Mouse (Mus musculus): ENCODE data around the gene Lars2. TPM values are rescaled to one million over a fixed set of nuclear protein-coding genes. Genes with fewer than 3 reads are reported as not detected.

The Lars2 gene
- polyA plus RNA-seq, 1 experiment from 2014 or later = 1,217 TPM

GRCm38 (mm10) chr9:123451772-123452171 lies 85.0 kb downstream of the Lars2 start:
- Histone ChIP-seq H3K27ac (ENCODE audit: low read depth, low read length) (no peak overlapping the region), H3K9me3 (ENCODE audit: control insufficient read depth, low read length) (no peaks in the 10 kb centered on the region), H3K4me2 (no peak overlapping the region), H3K9ac (ENCODE audit: low read depth, low read length) (no peak overlapping the region), H3K4me1 (replicated peaks; ENCODE audit: control insufficient read depth, insufficient read depth, low read length) (no peaks in the 10 kb centered on the region), H3K4me3 (ENCODE audit: low read depth, low read length) (no peak overlapping the region), H3K36me3 (ENCODE audit: control insufficient read depth, insufficient read depth, low read length) (peaks cover 7% of the 10 kb centered on the region; the same call in 1 of the 2 replicates), H3K27me3 (replicated peaks; ENCODE audit: control insufficient read depth, insufficient read depth, low read length) (no peaks in the 10 kb centered on the region)
- ATAC-seq (replicated peaks; ENCODE audit: low FRiP score) (no peak), DNase-seq (ENCODE audit: low spot score) (no peak)
- 61% methylated on average over 3 of the region's 3 CpGs for WGBS

DNA sequence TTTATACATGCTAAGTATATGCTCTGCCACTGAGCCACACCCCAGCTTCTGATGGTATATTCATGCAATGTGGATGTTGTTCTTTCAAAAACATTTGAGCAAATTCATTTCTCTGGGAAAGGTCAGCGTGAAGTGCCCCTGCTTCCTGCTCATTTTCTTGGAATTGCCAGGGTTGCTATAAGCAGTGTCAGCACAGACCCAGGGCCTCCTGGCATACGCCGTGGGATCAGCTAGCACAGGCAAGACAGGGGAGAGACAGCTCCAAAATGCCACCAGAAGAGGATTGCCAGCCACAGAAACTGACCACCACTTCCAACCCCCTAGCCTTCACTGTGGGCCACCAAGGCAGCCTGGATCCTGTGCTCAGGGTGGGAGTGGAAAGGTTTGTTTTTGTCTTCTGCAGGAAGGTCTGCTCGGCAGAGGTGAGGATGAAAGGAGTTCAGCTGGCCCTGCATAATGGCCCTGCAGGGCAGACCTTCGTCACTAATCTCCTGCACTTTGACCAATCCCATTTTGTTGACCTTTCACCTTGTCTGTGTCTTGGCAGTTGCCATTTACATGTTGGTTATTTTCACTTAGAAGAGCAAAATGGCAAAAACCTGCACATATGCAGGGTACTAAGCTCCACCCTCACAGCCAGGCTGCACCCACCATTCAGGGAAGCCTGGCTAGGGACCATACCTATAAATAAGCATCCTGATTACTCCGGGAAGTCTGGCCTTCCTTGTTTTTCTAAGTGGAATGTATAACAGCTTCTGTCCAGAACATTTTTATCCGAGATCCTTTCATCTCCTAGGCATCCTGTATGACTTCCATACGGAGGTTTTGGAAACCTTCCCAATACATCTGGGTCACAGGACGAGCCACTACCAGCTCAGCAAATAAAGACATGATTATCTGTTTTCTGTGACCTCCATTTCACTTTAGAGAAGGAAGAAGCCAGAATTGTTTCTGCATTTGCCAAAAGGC lies 90.2 kb downstream of the Lars2 start:
- 74% methylated on average over 9 of the region's 9 CpGs for WGBS
- H3K9me3 ChIP-seq (ENCODE audit: control insufficient read depth, low read length) = no peaks in the 10 kb centered on the region
- H3K4me2 ChIP-seq = no peak overlapping the region
- no peak for DNase-seq (ENCODE audit: low spot score)
- H3K4me3 ChIP-seq (ENCODE audit: low read depth, low read length) = no peak overlapping the region
- H3K36me3 ChIP-seq (ENCODE audit: control insufficient read depth, insufficient read depth, low read length) = peaks cover 5% of the 10 kb centered on the region; the same call in 1 of the 2 replicates
- no peak overlapping the region for H3K9ac ChIP-seq (ENCODE audit: low read depth, low read length)
- no peaks in the 10 kb centered on the region for H3K27me3 ChIP-seq (replicated peaks; ENCODE audit: control insufficient read depth, insufficient read depth, low read length)
- ATAC-seq (replicated peaks; ENCODE audit: low FRiP score) = no peak
- H3K4me1 ChIP-seq (replicated peaks; ENCODE audit: control insufficient read depth, insufficient read depth, low read length) = no peaks in the 10 kb centered on the region
- no peak overlapping the region for H3K27ac ChIP-seq (ENCODE audit: low read depth, low read length)

DNA sequence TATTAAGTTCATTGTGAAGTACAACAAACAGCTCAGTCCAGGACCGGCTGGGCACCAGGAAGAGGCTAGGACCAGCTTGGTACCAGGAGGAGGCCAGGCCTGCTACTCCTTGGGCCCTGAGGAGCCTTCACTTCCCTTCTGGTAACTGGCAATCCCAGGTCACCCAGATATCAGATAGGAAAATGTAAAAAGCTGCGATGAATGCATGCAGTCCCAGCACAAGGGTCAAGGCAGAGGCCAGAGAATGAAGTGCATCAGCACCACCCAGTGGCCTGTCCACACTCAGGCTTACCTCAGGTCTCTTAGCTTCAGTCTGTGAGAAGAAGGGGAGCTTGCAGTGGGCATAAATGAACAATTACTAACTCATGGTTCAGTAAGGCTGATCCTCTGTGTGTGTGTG lies 90.9 kb downstream of the Lars2 start:
- DNase-seq (ENCODE audit: low spot score) = no peak

DNA sequence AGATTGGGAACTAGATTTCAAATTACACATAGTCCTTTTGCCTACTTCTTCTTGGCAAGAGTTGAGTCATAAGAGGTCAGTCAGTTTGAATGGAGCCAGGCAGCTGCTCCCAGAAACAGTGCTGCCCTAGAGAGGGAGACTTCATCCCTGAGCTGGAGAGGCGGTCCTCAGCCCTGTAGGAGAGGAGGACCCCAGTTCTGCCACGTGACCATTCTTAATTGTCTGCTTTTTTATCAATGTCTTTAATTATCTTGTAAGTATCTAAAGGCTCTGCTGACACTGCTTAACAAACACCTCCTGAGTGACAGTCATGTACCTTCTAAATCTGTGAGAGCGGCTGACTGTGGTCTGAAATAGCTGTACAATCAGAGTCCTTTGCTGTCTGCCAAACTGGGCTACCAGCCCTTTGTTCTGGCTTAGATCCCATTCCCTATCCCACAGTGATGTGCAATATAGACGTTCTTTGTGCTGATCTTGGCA lies 100.5 kb downstream of the Lars2 start:
- ATAC-seq (replicated peaks; ENCODE audit: low FRiP score) = no peak
- no peak overlapping the region for H3K27ac ChIP-seq (ENCODE audit: low read depth, low read length)

More for the DNA sequence above, 90.9 kb downstream of the Lars2 start:
- no peaks in the 10 kb centered on the region for H3K27me3 ChIP-seq (replicated peaks; ENCODE audit: control insufficient read depth, insufficient read depth, low read length)
- ATAC-seq (replicated peaks; ENCODE audit: low FRiP score) = no peak
- H3K4me3 ChIP-seq (ENCODE audit: low read depth, low read length) = no peak overlapping the region
- no peaks in the 10 kb centered on the region for H3K9me3 ChIP-seq (ENCODE audit: control insufficient read depth, low read length)
- H3K4me2 ChIP-seq = no peak overlapping the region
- H3K4me1 ChIP-seq (replicated peaks; ENCODE audit: control insufficient read depth, insufficient read depth, low read length) = no peaks in the 10 kb centered on the region
- no peak overlapping the region for H3K27ac ChIP-seq (ENCODE audit: low read depth, low read length)
- WGBS = 58% methylated on average over 2 of the region's 2 CpGs
- peaks cover 3% of the 10 kb centered on the region; the same call in 1 of the 2 replicates for H3K36me3 ChIP-seq (ENCODE audit: control insufficient read depth, insufficient read depth, low read length)
- no peak overlapping the region for H3K9ac ChIP-seq (ENCODE audit: low read depth, low read length)

GRCm38 (mm10) chr9:123468406-123469085 lies 101.8 kb downstream of the Lars2 start:
- peaks cover 3% of the 10 kb centered on the region; the same call in 1 of the 2 replicates for H3K4me1 ChIP-seq (replicated peaks; ENCODE audit: control insufficient read depth, insufficient read depth, low read length)
- DNase-seq (ENCODE audit: low spot score) (no peak), ATAC-seq (replicated peaks; ENCODE audit: low FRiP score) (peak; percentile 86)
- H3K27me3 ChIP-seq (replicated peaks; ENCODE audit: control insufficient read depth, insufficient read depth, low read length) = no peaks in the 10 kb centered on the region
- no peaks in the 10 kb centered on the region for H3K36me3 ChIP-seq (ENCODE audit: control insufficient read depth, insufficient read depth, low read length)
- H3K27ac ChIP-seq (ENCODE audit: low read depth, low read length) = 0 out of 2 replicates have a peak overlapping the region, but pooled peaks have one; percentile 21
- H3K9me3 ChIP-seq (ENCODE audit: control insufficient read depth, low read length) = no peaks in the 10 kb centered on the region
- 42% methylated on average over 5 of the region's 5 CpGs for WGBS
- H3K4me2 ChIP-seq = peak overlapping the region; percentile 11; the same call in 1 of the 2 replicates
- no peak overlapping the region for H3K4me3 ChIP-seq (ENCODE audit: low read depth, low read length)
- no peak overlapping the region for H3K9ac ChIP-seq (ENCODE audit: low read depth, low read length)

More for the DNA sequence above, 100.5 kb downstream of the Lars2 start:
- Histone ChIP-seq H3K4me2 (no peak overlapping the region), H3K9me3 (ENCODE audit: control insufficient read depth, low read length) (no peaks in the 10 kb centered on the region), H3K27me3 (replicated peaks; ENCODE audit: control insufficient read depth, insufficient read depth, low read length) (no peaks in the 10 kb centered on the region), H3K4me1 (replicated peaks; ENCODE audit: control insufficient read depth, insufficient read depth, low read length) (peaks cover 3% of the 10 kb centered on the region; the same call in 1 of the 2 replicates), H3K4me3 (ENCODE audit: low read depth, low read length) (no peak overlapping the region), H3K36me3 (ENCODE audit: control insufficient read depth, insufficient read depth, low read length) (no peaks in the 10 kb centered on the region), H3K9ac (ENCODE audit: low read depth, low read length) (no peak overlapping the region)
- 74% methylated on average over 4 of the region's 4 CpGs for WGBS
- DNase-seq (ENCODE audit: low spot score) = no peak

GRCm38 (mm10) chr9:123469087-123469486 lies 102.4 kb downstream of the Lars2 start:
- Histone ChIP-seq H3K36me3 (ENCODE audit: control insufficient read depth, insufficient read depth, low read length) (no peaks in the 10 kb centered on the region), H3K4me2 (no peak overlapping the region), H3K4me1 (replicated peaks; ENCODE audit: control insufficient read depth, insufficient read depth, low read length) (peaks cover 3% of the 10 kb centered on the region; the same call in 1 of the 2 replicates), H3K9ac (ENCODE audit: low read depth, low read length) (no peak overlapping the region), H3K9me3 (ENCODE audit: control insufficient read depth, low read length) (no peaks in the 10 kb centered on the region), H3K27me3 (replicated peaks; ENCODE audit: control insufficient read depth, insufficient read depth, low read length) (no peaks in the 10 kb centered on the region), H3K27ac (ENCODE audit: low read depth, low read length) (no peak overlapping the region), H3K4me3 (ENCODE audit: low read depth, low read length) (no peak overlapping the region)
- ATAC-seq (replicated peaks; ENCODE audit: low FRiP score) (0 out of 2 replicates have a peak, but pooled peaks have one; percentile 13), DNase-seq (ENCODE audit: low spot score) (no peak)

- Histone ChIP-seq H3K36me3 (ENCODE audit: control insufficient read depth, insufficient read depth, low read length) (no peaks in the 10 kb centered on the region), H3K9me3 (ENCODE audit: control insufficient read depth, low read length) (no peaks in the 10 kb centered on the region), H3K4me1 (replicated peaks; ENCODE audit: control insufficient read depth, insufficient read depth, low read length) (peaks cover 2% of the 10 kb centered on the region), H3K27ac (ENCODE audit: low read depth, low read length) (no peak overlapping the region), H3K27me3 (replicated peaks; ENCODE audit: control insufficient read depth, insufficient read depth, low read length) (no peaks in the 10 kb centered on the region), H3K4me2 (no peak overlapping the region), H3K9ac (ENCODE audit: low read depth, low read length) (no peak overlapping the region), H3K4me3 (ENCODE audit: low read depth, low read length) (no peak overlapping the region)
- DNase-seq (ENCODE audit: low spot score) (no peak), ATAC-seq (replicated peaks; ENCODE audit: low FRiP score) (no peak)
These were observed 106.7 kb downstream of the Lars2 start for GRCm38 (mm10) chr9:123473377-123473776.

DNA sequence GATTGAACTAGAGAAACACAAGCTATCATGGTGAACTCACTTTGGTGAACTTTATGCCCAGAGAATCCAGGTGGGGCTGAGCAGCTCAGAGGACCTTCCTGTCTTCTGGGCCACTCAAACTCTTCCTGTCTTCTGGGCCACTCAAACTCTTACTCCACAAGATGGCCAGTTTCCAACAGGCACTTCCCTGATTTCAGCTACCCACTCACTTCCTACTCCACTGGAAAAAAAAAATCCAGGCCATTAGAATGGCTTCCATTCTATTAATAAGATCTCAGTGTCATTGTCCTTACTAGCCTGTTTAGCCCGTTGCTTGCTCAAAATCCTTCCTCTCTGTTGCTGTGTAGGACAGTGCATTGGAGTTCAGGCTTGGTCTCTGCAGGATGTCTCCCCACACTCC lies 108.8 kb downstream of the Lars2 start:
- peaks cover 16% of the 10 kb centered on the region for H3K4me1 ChIP-seq (replicated peaks; ENCODE audit: control insufficient read depth, insufficient read depth, low read length)
- DNase-seq (ENCODE audit: low spot score) (no peak), ATAC-seq (replicated peaks; ENCODE audit: low FRiP score) (no peak)
- no peak overlapping the region for H3K4me2 ChIP-seq
- H3K27ac ChIP-seq (ENCODE audit: low read depth, low read length) = no peak overlapping the region
- WGBS = 80% methylated on average over 1 of the region's 1 CpGs
- no peaks in the 10 kb centered on the region for H3K9me3 ChIP-seq (ENCODE audit: control insufficient read depth, low read length)
- H3K4me3 ChIP-seq (ENCODE audit: low read depth, low read length) = no peak overlapping the region
- no peak overlapping the region for H3K9ac ChIP-seq (ENCODE audit: low read depth, low read length)
- H3K36me3 ChIP-seq (ENCODE audit: control insufficient read depth, insufficient read depth, low read length) = no peaks in the 10 kb centered on the region
- H3K27me3 ChIP-seq (replicated peaks; ENCODE audit: control insufficient read depth, insufficient read depth, low read length) = no peaks in the 10 kb centered on the region

Measured in liver, embryonic 11.5 days (tissue).